ENCODE assay signal across 9 mouse cellular contexts in genomic region chr4:141643118-141643855, GRCm38 (mm10). TPM values are rescaled to one million over a fixed set of nuclear protein-coding genes. Genes with fewer than 3 reads are reported as not detected.
DNase-seq lines count a peak whose midpoint lies in the region; ATAC-seq lines count a peak whose summit lies in the region.
"Had no signal": no experiment of that assay in that cellular context is flagged by ENCODE, and none has a peak within 500 bp of the region (broad histone marks: within the 10 kb centered on the region; RNA-seq: fewer than 3 reads in every experiment).

No protein-coding gene starts in this region.

- H3K27me3 ChIP-seq in heart, embryonic 10.5 days (ENCODE audit: insufficient read depth, poor library complexity, severe bottlenecking), result no peaks in the 10 kb centered on the region
- H3K27me3 ChIP-seq in kidney, embryonic 15.5 days, result no peaks in the 10 kb centered on the region
- no peaks in the 10 kb centered on the region for H3K27me3 ChIP-seq in stomach, embryonic 15.5 days (replicated peaks)
- H3K27me3 ChIP-seq: CH12.LX had no signal

- peaks cover 32% of the 10 kb centered on the region for H3K4me1 ChIP-seq in heart, embryonic 10.5 days
- peaks cover 21% of the 10 kb centered on the region for H3K4me1 ChIP-seq in kidney, embryonic 15.5 days
- peaks cover 19% of the 10 kb centered on the region for H3K4me1 ChIP-seq in stomach, embryonic 15.5 days

- H3K9ac ChIP-seq in kidney, embryonic 15.5 days, result no peak overlapping the region
- no peak overlapping the region for H3K9ac ChIP-seq in stomach, embryonic 15.5 days

- H3K27ac ChIP-seq in heart, embryonic 10.5 days, result peak overlapping the region; percentile 82
- peak overlapping the region; percentile 78 for H3K27ac ChIP-seq in kidney, embryonic 15.5 days
- peak overlapping the region; percentile 54 for H3K27ac ChIP-seq in stomach, embryonic 15.5 days

- WGBS in heart, embryonic 10.5 days, result 43% methylated on average over 7 of the region's 7 CpGs
- 23% methylated on average over 7 of the region's 7 CpGs for WGBS in kidney, embryonic 15.5 days
- WGBS in stomach, embryonic 15.5 days, result 32% methylated on average over 7 of the region's 7 CpGs

- no peaks in the 10 kb centered on the region for H3K9me3 ChIP-seq in heart, embryonic 10.5 days
- no peaks in the 10 kb centered on the region for H3K9me3 ChIP-seq in kidney, embryonic 15.5 days (replicated peaks)
- H3K9me3 ChIP-seq in stomach, embryonic 15.5 days, result no peaks in the 10 kb centered on the region

- no peak for DNase-seq in frontal cortex, postnatal 25 days (ENCODE audit: low spot score in 2 of 2)
- peak; percentile 76 for DNase-seq in cerebellum, adult 9-11 months
- DNase-seq in heart, embryonic 10.5 days (ENCODE audit: low spot score), result no peak
- peak; percentile 63 to 66 for DNase-seq in lung, adult 18-20 months
- DNase-seq in spleen, adult 18-20 months, result no peak

- 0 out of 2 replicates have a peak, but pooled peaks have one; percentile 42 for ATAC-seq in frontal cortex, adult (ENCODE audit: low TSS enrichment)
- peak; percentile 58 for ATAC-seq in kidney, embryonic 15.5 days (replicated peaks; ENCODE audit: low FRiP score)
- ATAC-seq in stomach, embryonic 15.5 days (ENCODE audit: insufficient read depth, low FRiP score, low read depth), result no peak

- H3K4me3 ChIP-seq in heart, embryonic 10.5 days, result no peak overlapping the region; the same call in 1 of the 2 replicates
- H3K4me3 ChIP-seq in kidney, embryonic 15.5 days (replicated peaks), result no peak overlapping the region
- no peak overlapping the region for H3K4me3 ChIP-seq in stomach, embryonic 15.5 days (replicated peaks)

- H3K36me3 ChIP-seq in heart, embryonic 10.5 days, result peaks cover 52% of the 10 kb centered on the region
- peaks cover 47% of the 10 kb centered on the region for H3K36me3 ChIP-seq in kidney, embryonic 15.5 days
- peaks cover 18% of the 10 kb centered on the region for H3K36me3 ChIP-seq in stomach, embryonic 15.5 days

- H3K4me2 ChIP-seq in kidney, embryonic 15.5 days, result peak overlapping the region; percentile 14; the same call in 1 of the 2 replicates
- no peak overlapping the region for H3K4me2 ChIP-seq in stomach, embryonic 15.5 days

RNA-seq across cellular contexts. Expression of gene Slc25a34, which starts 19.7 kb away (rescaled TPM):
- polyA plus RNA-seq in heart, embryonic 10.5 days (2016; fragmentation: Nextera tagmentation; extraction: Ambion mirVana), result 0.20 and 0.34 TPM in 2 replicates
- polyA plus RNA-seq in kidney, embryonic 15.5 days (2015; fragmentation: Nextera tagmentation; extraction: Ambion mirVana), result 0.27 and 0.49 TPM in 2 replicates
- polyA plus RNA-seq in stomach, embryonic 15.5 days (2015; fragmentation: Nextera tagmentation; extraction: Ambion mirVana), result 0.71 and 0.76 TPM in 2 replicates

RNA-seq across cellular contexts. Expression of gene Plekhm2, which starts 21.4 kb away (rescaled TPM):
- 4.1 and 5.4 TPM in 2 replicates for polyA plus RNA-seq in heart, embryonic 10.5 days (2016; fragmentation: Nextera tagmentation; extraction: Ambion mirVana)
- 4.7 and 6.8 TPM in 2 replicates for polyA plus RNA-seq in kidney, embryonic 15.5 days (2015; fragmentation: Nextera tagmentation; extraction: Ambion mirVana)
- polyA plus RNA-seq in stomach, embryonic 15.5 days (2015; fragmentation: Nextera tagmentation; extraction: Ambion mirVana), result 6.2 and 6.9 TPM in 2 replicates

RNA-seq across cellular contexts. Expression of gene Tmem82, which starts 24.9 kb away (rescaled TPM):
- polyA plus RNA-seq in heart, embryonic 10.5 days (2016; fragmentation: Nextera tagmentation; extraction: Ambion mirVana), result 0.96 and 2.4 TPM in 2 replicates
- polyA plus RNA-seq in kidney, embryonic 15.5 days (2015; fragmentation: Nextera tagmentation; extraction: Ambion mirVana), result 2.7 and 3.1 TPM in 2 replicates
- polyA plus RNA-seq in stomach, embryonic 15.5 days (2015; fragmentation: Nextera tagmentation; extraction: Ambion mirVana), result 4.0 and 6.1 TPM in 2 replicates

RNA-seq across cellular contexts. Expression of gene Fblim1, which starts 37.4 kb away (rescaled TPM):
- 61.9 and 62.7 TPM in 2 replicates for polyA plus RNA-seq in heart, embryonic 10.5 days (2016; fragmentation: Nextera tagmentation; extraction: Ambion mirVana)
- polyA plus RNA-seq in kidney, embryonic 15.5 days (2015; fragmentation: Nextera tagmentation; extraction: Ambion mirVana), result 71.4 and 81.3 TPM in 2 replicates
- 71.1 and 77.2 TPM in 2 replicates for polyA plus RNA-seq in stomach, embryonic 15.5 days (2015; fragmentation: Nextera tagmentation; extraction: Ambion mirVana)

RNA-seq across cellular contexts. Expression of gene Rsc1a1, which starts 42.1 kb away (rescaled TPM):
- 3.1 and 4.4 TPM in 2 replicates for polyA plus RNA-seq in heart, embryonic 10.5 days (2016; fragmentation: Nextera tagmentation; extraction: Ambion mirVana)
- not detected in 2 replicates for polyA plus RNA-seq in kidney, embryonic 15.5 days (2015; fragmentation: Nextera tagmentation; extraction: Ambion mirVana)
- polyA plus RNA-seq in stomach, embryonic 15.5 days (2015; fragmentation: Nextera tagmentation; extraction: Ambion mirVana), result 1.0 TPM in 1 of 2 replicates, not detected in the other

Comparison
In these comparisons a context has a peak if more than half of its experiments do, and no peak if none do; other contexts are left out.
1. DNase-seq: peak in cerebellum, adult 9-11 months (single experiment) and lung, adult 18-20 months (2 of 2); none in frontal cortex, postnatal 25 days (0 of 2), heart, embryonic 10.5 days (single experiment) and spleen, adult 18-20 months (0 of 2).
2. Peak in every context shown above with its lines, with median percentiles within 50 percentile points of each other: H3K27ac ChIP-seq.